Mouse (Mus musculus) limb, embryonic 15.5 days (tissue): Measurements from ENCODE around the gene Chn2. TPM values are rescaled to one million over a fixed set of nuclear protein-coding genes. Genes with fewer than 3 reads are reported as not detected.

Source experiments
- ATAC-seq: fragments of 200-750 bp; cut with Nextera tagmentation; 2 replicates; pipeline ENCODE4 v1.8.0; 2017; ENCODE audit warnings: low read depth, moderate TSS enrichment; ENCODE audit not compliant: insufficient number of reproducible peaks, low FRiP score, low TSS enrichment
- H3K27ac ChIP-seq: fragments of 300-500 bp; sonication (generic); 2 replicates; pipeline ENCODE4 v1.5.1; 2015; ENCODE audit warnings: moderate library complexity, mild to moderate bottlenecking, inconsistent platforms
- H3K27me3 ChIP-seq: fragments of 300-500 bp; sonication (generic); 2 replicates; pipeline ENCODE4 v1.6.1; 2015; ENCODE audit warnings: inconsistent platforms
- H3K36me3 ChIP-seq: fragments of 300-500 bp; sonication (generic); 2 replicates; pipeline ENCODE4 v1.6.1; 2015; ENCODE audit warnings: inconsistent platforms
- H3K4me1 ChIP-seq: fragments of 300-500 bp; sonication (generic); 2 replicates; pipeline ENCODE4 v1.6.1; 2015; ENCODE audit warnings: inconsistent platforms
- H3K4me2 ChIP-seq: fragments of 300-500 bp; sonication (generic); 2 replicates; pipeline ENCODE4 v1.6.1; 2015; ENCODE audit warnings: mild to moderate bottlenecking, inconsistent platforms
- H3K4me3 ChIP-seq: fragments of 300-500 bp; sonication (generic); 2 replicates; pipeline ENCODE4 v1.5.1; 2015; ENCODE audit warnings: mild to moderate bottlenecking, inconsistent platforms
- H3K9ac ChIP-seq: fragments of 300-500 bp; sonication (generic); 2 replicates; pipeline ENCODE4 v1.6.1; 2015; ENCODE audit warnings: inconsistent platforms
- H3K9me3 ChIP-seq: fragments of 300-500 bp; sonication (generic); 2 replicates; pipeline ENCODE4 v1.6.1; 2016; ENCODE audit warnings: inconsistent platforms
- WGBS: fragments of 180-500 bp; shearing (Covaris S2); methylation state at CpG from one replicate; pipeline ENCODE4 v1.1.7; 2015; 5-methylcytosine and 5-hydroxymethylcytosine counted together
- polyA plus RNA-seq: library from polyadenylated mRNA; unstranded; fragments of >200 nt; fragmentation: Nextera tagmentation; extraction: Ambion mirVana; gene quantifications from 2 replicates; pipeline ENCODE4 v1.2.1, GENCODE M21; 2015

Gene Chn2
- polyA plus RNA-seq, 1 experiment from 2014 or later: 10.9 TPM

GRCm38 (mm10) chr6:54213743-54214142 lies 174.4 kb downstream of the Chn2 start:
- Histone ChIP-seq H3K36me3 (no peaks in the 10 kb centered on the region), H3K9me3 (no peaks in the 10 kb centered on the region), H3K4me1 (no peaks in the 10 kb centered on the region), H3K4me2 (no peak overlapping the region), H3K27me3 (no peaks in the 10 kb centered on the region), H3K27ac (no peak overlapping the region), H3K9ac (no peak overlapping the region), H3K4me3 (no peak overlapping the region)
- 80% methylated on average over 7 of the region's 7 CpGs for WGBS
- no peak for ATAC-seq

DNA sequence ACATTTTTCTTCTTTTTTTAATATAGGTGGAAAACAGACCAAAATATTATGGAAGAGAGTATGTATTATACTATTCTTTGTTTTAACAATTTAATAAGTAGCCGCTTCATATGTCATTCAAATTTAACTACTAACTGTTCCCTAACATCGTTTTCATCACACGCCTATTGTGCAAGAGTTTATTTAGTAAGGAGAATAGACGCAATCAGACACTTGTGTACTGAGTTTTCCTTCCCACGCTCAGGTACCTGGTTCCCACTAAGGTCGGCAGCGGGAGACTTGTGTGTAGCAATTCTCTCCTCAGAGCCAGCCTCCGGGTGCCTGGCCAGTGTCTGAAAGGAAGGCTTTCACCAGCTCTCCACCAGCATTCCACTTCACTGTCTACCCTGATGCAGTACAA lies 176.3 kb downstream of the Chn2 start:
- H3K27ac ChIP-seq: no peak overlapping the region
- no peaks in the 10 kb centered on the region for H3K4me1 ChIP-seq
- H3K36me3 ChIP-seq: no peaks in the 10 kb centered on the region
- no peak for ATAC-seq
- no peak overlapping the region for H3K4me2 ChIP-seq
- WGBS: 88% methylated on average over 8 of the region's 8 CpGs
- H3K9me3 ChIP-seq: no peaks in the 10 kb centered on the region
- H3K4me3 ChIP-seq: no peak overlapping the region
- H3K9ac ChIP-seq: no peak overlapping the region
- no peaks in the 10 kb centered on the region for H3K27me3 ChIP-seq

DNA sequence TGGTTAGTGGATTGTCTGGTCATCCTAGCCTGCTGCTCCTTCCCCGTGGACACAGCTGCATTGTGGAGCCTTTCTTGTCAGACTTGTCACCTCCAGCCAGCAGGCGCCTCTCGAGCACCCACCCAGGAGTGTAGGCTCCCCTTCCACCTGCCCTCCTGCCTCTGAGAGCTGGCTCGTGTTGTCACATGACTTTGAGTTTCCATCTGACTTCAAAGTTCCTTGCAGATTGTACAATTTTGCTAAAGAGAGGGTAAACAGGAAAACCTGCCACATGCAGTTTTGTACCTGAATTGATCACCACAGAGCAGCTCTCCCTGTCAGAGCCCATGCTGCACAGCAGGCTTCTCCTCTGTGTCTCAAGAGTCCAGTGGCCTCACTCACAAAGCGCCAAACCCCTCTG lies 177.2 kb downstream of the Chn2 start:
- Histone ChIP-seq H3K36me3 (no peaks in the 10 kb centered on the region), H3K9me3 (no peaks in the 10 kb centered on the region), H3K4me2 (no peak overlapping the region), H3K4me3 (no peak overlapping the region), H3K27ac (no peak overlapping the region), H3K27me3 (no peaks in the 10 kb centered on the region), H3K9ac (no peak overlapping the region), H3K4me1 (no peaks in the 10 kb centered on the region)
- no peak for ATAC-seq
- 75% methylated on average over 5 of the region's 5 CpGs for WGBS

GRCm38 (mm10) chr6:54220124-54220523 lies 180.8 kb downstream of the Chn2 start:
- no peak for ATAC-seq
- Histone ChIP-seq H3K27ac (no peak overlapping the region), H3K9ac (no peak overlapping the region), H3K36me3 (no peaks in the 10 kb centered on the region), H3K4me3 (no peak overlapping the region), H3K4me1 (peaks cover 5% of the 10 kb centered on the region; the same call in 1 of the 2 replicates), H3K27me3 (no peaks in the 10 kb centered on the region; the same call in 1 of the 2 replicates), H3K4me2 (no peak overlapping the region), H3K9me3 (no peaks in the 10 kb centered on the region)
- 78% methylated on average over 14 of the region's 14 CpGs for WGBS

DNA sequence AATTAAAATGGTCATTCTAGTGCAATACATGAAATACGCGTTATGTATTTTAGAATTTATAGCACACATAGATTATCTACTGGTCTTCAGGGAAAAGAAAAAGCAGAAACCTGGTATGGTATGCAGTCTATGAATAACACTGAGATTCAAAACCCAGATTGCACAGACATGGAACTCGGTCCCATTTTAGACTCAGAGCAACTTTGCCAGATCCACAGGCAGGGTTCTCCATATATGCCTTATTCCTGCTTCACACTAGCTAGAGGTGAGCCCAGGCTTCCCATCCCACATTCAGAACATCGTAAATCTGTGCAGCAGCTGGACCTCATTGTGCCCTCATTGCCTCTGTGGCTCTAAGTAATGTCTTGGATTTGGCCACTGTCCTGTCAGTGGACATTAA lies 184.2 kb downstream of the Chn2 start:
- H3K36me3 ChIP-seq: no peaks in the 10 kb centered on the region
- H3K27ac ChIP-seq: no peak overlapping the region
- no peaks in the 10 kb centered on the region; the same call in 1 of the 2 replicates for H3K27me3 ChIP-seq
- no peak for ATAC-seq
- H3K4me2 ChIP-seq: no peak overlapping the region
- H3K4me3 ChIP-seq: no peak overlapping the region
- no peaks in the 10 kb centered on the region for H3K9me3 ChIP-seq
- H3K4me1 ChIP-seq: peaks cover 5% of the 10 kb centered on the region; the same call in 1 of the 2 replicates
- no peak overlapping the region for H3K9ac ChIP-seq
- WGBS: 72% methylated on average over 4 of the region's 4 CpGs

- ATAC-seq: no peak
- Histone ChIP-seq H3K9me3 (no peaks in the 10 kb centered on the region), H3K27ac (no peak overlapping the region), H3K36me3 (no peaks in the 10 kb centered on the region), H3K27me3 (no peaks in the 10 kb centered on the region; the same call in 1 of the 2 replicates), H3K4me2 (0 out of 2 replicates have a peak overlapping the region, but pooled peaks have one; percentile 17), H3K4me1 (peaks cover 7% of the 10 kb centered on the region; the same call in 1 of the 2 replicates), H3K4me3 (no peak overlapping the region), H3K9ac (no peak overlapping the region)
- WGBS: 43% methylated on average over 11 of the region's 11 CpGs
Observed at GRCm38 (mm10) chr6:54224325-54224724, 185.0 kb downstream of the Chn2 start.

- peaks cover 7% of the 10 kb centered on the region; the same call in 1 of the 2 replicates for H3K4me1 ChIP-seq
- H3K27me3 ChIP-seq: no peaks in the 10 kb centered on the region; the same call in 1 of the 2 replicates
- H3K36me3 ChIP-seq: no peaks in the 10 kb centered on the region
- H3K4me3 ChIP-seq: no peak overlapping the region
- H3K9ac ChIP-seq: no peak overlapping the region
- ATAC-seq: no peak
- no peak overlapping the region for H3K4me2 ChIP-seq
- no peaks in the 10 kb centered on the region for H3K9me3 ChIP-seq
- H3K27ac ChIP-seq: no peak overlapping the region
- 52% methylated on average over 4 of the region's 4 CpGs for WGBS
Observed at GRCm38 (mm10) chr6:54225327-54225726, 186.0 kb downstream of the Chn2 start.

DNA sequence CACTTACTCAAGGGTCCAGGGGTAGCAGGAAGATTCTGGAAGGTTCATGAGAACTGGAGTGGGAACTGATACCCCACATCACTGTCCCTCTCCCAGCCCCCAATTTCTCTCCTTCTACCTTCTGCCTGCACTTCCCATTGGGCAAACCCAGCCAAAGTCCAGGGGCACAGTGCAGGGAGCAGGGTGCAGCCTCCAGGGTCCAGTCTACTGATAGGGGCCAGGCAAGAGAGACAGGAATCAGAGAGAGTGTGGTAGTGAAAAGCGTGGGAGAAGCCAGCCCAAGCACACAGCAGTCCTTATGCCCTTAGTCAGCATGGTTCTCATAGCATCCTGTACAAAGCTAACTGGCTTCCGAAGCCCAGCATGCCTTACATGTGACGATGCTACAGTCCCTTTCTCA lies 187.7 kb downstream of the Chn2 start:
- no peak for ATAC-seq
- 88% methylated on average over 3 of the region's 3 CpGs for WGBS
- no peaks in the 10 kb centered on the region for H3K36me3 ChIP-seq
- H3K4me1 ChIP-seq: peaks cover 7% of the 10 kb centered on the region; the same call in 1 of the 2 replicates
- H3K9me3 ChIP-seq: no peaks in the 10 kb centered on the region
- H3K27ac ChIP-seq: no peak overlapping the region
- H3K4me2 ChIP-seq: no peak overlapping the region
- H3K4me3 ChIP-seq: no peak overlapping the region
- no peaks in the 10 kb centered on the region; the same call in 1 of the 2 replicates for H3K27me3 ChIP-seq
- H3K9ac ChIP-seq: no peak overlapping the region

GRCm38 (mm10) chr6:54228421-54228820 lies 189.1 kb downstream of the Chn2 start:
- H3K4me1 ChIP-seq: peaks cover 7% of the 10 kb centered on the region; the same call in 1 of the 2 replicates
- no peaks in the 10 kb centered on the region for H3K9me3 ChIP-seq
- no peak overlapping the region for H3K9ac ChIP-seq
- ATAC-seq: no peak
- no peaks in the 10 kb centered on the region; the same call in 1 of the 2 replicates for H3K27me3 ChIP-seq
- H3K36me3 ChIP-seq: no peaks in the 10 kb centered on the region
- H3K4me2 ChIP-seq: no peak overlapping the region
- H3K4me3 ChIP-seq: no peak overlapping the region
- H3K27ac ChIP-seq: no peak overlapping the region
- WGBS: 49% methylated on average over 9 of the region's 9 CpGs

- 2% methylated on average over 2 of the region's 2 CpGs for WGBS
- no peak overlapping the region for H3K27ac ChIP-seq
- H3K27me3 ChIP-seq: no peaks in the 10 kb centered on the region; the same call in 1 of the 2 replicates
- H3K36me3 ChIP-seq: no peaks in the 10 kb centered on the region
- H3K4me2 ChIP-seq: no peak overlapping the region
- H3K4me3 ChIP-seq: no peak overlapping the region
- no peaks in the 10 kb centered on the region for H3K9me3 ChIP-seq
- no peak overlapping the region for H3K9ac ChIP-seq
- H3K4me1 ChIP-seq: peaks cover 7% of the 10 kb centered on the region; the same call in 1 of the 2 replicates
- ATAC-seq: no peak
Observed at GRCm38 (mm10) chr6:54228874-54229273, 189.5 kb downstream of the Chn2 start.

- Histone ChIP-seq H3K4me2 (no peak overlapping the region), H3K4me1 (0 out of 2 replicates have a peak, but pooled peaks cover 2% of the 10 kb centered on the region), H3K4me3 (no peak overlapping the region), H3K36me3 (no peaks in the 10 kb centered on the region), H3K27me3 (no peaks in the 10 kb centered on the region), H3K9me3 (no peaks in the 10 kb centered on the region), H3K27ac (no peak overlapping the region), H3K9ac (no peak overlapping the region)
- WGBS: 74% methylated on average over 13 of the region's 13 CpGs
- ATAC-seq: no peak
Observed at GRCm38 (mm10) chr6:54231769-54232558, 192.6 kb downstream of the Chn2 start.

DNA sequence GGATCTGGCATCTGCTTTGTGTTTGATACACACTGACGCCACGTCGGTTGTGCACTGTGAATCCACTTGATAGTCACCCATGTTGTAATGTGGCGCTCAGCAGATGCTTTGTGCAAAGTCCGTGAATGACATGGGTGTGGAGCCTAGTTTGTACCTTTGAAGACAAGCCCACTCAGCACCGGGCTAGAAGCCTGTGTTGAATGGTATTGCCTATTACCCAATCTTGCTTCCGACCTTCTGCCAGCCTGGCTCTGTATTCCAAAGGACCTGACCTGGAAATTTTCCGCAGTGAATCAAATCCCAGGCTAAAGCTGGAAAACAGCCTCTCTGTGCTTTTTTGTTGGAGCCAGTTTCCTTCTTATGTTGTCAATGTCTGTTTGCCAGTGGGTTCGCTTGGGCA lies 197.1 kb downstream of the Chn2 start:
- Histone ChIP-seq H3K4me3 (no peak overlapping the region), H3K4me1 (no peaks in the 10 kb centered on the region), H3K4me2 (no peak overlapping the region), H3K36me3 (no peaks in the 10 kb centered on the region), H3K27ac (no peak overlapping the region), H3K9me3 (no peaks in the 10 kb centered on the region), H3K27me3 (no peaks in the 10 kb centered on the region), H3K9ac (no peak overlapping the region)
- ATAC-seq: no peak
- WGBS: 90% methylated on average over 9 of the region's 9 CpGs
